Mouse (Mus musculus) ZHBTc4 (cell line): Measurements from ENCODE around the gene Olfr731.

Experiments
- DNase-seq: peaks from one replicate; pipeline ENCODE4 v3.0.0-alpha.2; 2011; ENCODE audit warnings: low read depth, low spot score

Gene Olfr731

DNA sequence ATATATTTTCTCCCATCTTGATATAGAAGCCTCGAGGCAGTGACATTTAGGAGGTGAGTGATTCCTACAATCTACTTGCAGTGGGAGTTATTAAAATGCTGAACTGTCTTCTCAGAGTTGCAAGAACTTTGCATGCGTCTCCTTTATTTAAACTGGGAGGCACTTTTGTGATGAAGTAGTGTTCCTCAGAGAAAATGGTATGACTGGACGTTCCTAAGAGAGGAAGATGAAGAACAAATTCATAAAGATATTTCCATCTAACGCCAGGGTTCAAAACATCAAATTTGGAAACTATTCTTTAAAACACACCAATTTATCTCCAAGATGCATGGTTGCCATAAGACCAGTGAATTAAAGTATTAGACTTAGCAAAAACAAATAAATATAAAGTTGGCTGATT, at the start of gene Olfr731:
Olfr731 (minus strand) TSS at position 101 of the 400 bp plus-strand sequence.
- no peak for DNase-seq

DNA sequence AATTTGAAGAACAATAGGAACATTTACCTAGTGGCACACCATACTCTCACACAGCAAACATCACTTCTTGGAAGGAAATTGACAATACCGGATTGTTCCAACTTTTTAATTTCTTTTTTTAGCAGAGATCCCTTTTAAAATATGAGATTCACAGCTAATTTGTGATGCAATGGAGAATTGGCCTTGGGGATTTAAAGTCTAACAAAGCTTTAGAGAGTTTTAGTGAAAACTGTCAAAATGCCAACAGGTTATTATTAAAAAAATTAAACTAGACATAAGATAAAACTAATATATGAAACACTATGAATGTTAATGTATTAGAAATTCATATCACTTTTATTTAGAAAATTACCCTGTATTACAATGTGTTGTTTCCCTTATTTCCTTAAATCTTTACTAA, 42.4 kb upstream of the Olfr731 start, which contains the start of gene Olfr732:
Olfr732 (minus strand) TSS at position 101 of the 400 bp plus-strand sequence.
- no peak for DNase-seq

- no peak for DNase-seq
Observed at GRCm38 (mm10) chr14:50188098-50188497, 53.6 kb downstream of the Olfr731 start, which contains the start of gene Olfr730. Gene Olfr730, minus strand, starts transcription at chr14:50188198.
